Mouse (Mus musculus) macrophage (primary cell): ENCODE measurements around the gene Msi2. TPM values are rescaled to one million over a fixed set of nuclear protein-coding genes. Genes with fewer than 3 reads are reported as not detected.
A peak's percentile ranks its signal among the peaks of the same experiment; 100 is the strongest.

Experiments used
- H3K27ac ChIP-seq: fragments of 350-480 bp; formaldehyde crosslinking; 2 replicates; pipeline ENCODE4 v1.9.0; 2021
- H3K36me3 ChIP-seq: fragments of 350-480 bp; formaldehyde crosslinking; 2 replicates; pipeline ENCODE4 v1.9.0; 2021; ENCODE audit errors: inconsistent target
- H3K4me3 ChIP-seq: fragments of 350-480 bp; formaldehyde crosslinking; 2 replicates; pipeline ENCODE4 v1.9.0; 2021; ENCODE audit errors: inconsistent target
- H3K79me2 ChIP-seq: fragments of 350-480 bp; formaldehyde crosslinking; 2 replicates; pipeline ENCODE4 v1.9.0; 2021; ENCODE audit errors: inconsistent target
- WGBS: methylation state at CpG from one replicate; pipeline ENCODE4 v1.1.7; 2026; ENCODE audit warnings: inconsistent platforms; ENCODE audit not compliant: missing documents; 5-methylcytosine and 5-hydroxymethylcytosine counted together
- polyA plus RNA-seq: library from polyadenylated mRNA; stranded (reverse); fragments of 250-400 nt; gene quantifications from 3 replicates; pipeline ENCODE4 v1.2.4, GENCODE M21; 2018; ENCODE audit warnings: inconsistent platforms

Msi2 gene
- polyA plus RNA-seq, 1 experiment from 2014 or later, result 5.2 TPM

DNA sequence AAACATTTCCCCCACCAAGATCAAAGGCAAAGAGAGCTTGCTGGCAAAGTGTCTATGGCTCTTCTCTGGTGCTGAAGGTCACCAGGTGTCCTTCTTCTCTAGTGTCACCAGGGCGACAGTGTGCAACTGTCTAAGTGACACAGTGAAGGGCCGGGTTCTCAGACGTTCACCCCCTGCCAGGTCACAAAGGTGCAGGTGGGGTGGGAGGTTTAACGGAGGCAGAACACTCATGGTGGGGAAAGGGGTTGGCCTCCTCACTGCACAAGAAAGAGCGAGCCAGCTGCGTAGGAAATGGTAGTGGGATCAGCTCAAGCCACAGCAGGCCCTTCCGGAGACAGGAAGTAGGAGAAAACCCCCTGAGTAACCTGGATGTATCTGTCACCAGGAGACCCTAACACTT lies 91.0 kb downstream of the Msi2 start:
- no peaks in the 10 kb centered on the region for H3K79me2 ChIP-seq
- H3K4me3 ChIP-seq, result no peak overlapping the region
- 48% methylated on average over 7 of the region's 7 CpGs for WGBS
- H3K27ac ChIP-seq, result no peak overlapping the region
- no peaks in the 10 kb centered on the region for H3K36me3 ChIP-seq

DNA sequence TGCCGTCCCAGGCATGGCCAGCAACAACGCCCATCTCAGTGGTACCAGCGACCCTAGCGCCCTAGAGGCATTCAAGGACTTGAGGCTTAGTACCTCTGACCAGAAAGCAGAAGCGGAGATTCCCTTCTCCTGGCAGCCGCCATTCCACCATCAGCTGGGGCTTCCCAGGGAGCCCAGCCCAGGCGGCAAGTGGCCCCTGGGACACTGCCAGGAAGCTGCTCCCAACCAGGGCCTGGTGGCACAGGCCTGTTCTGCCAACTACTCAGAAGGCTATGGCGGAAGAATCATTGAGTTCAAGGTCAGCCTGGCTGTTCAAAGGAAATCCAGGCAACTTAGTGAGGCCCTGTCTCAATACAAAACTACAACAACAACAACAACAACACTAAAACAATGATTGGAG lies 91.7 kb downstream of the Msi2 start:
- no peaks in the 10 kb centered on the region for H3K79me2 ChIP-seq
- no peak overlapping the region for H3K27ac ChIP-seq
- H3K4me3 ChIP-seq, result no peak overlapping the region
- H3K36me3 ChIP-seq, result no peaks in the 10 kb centered on the region
- WGBS, result 89% methylated on average over 8 of the region's 8 CpGs

DNA sequence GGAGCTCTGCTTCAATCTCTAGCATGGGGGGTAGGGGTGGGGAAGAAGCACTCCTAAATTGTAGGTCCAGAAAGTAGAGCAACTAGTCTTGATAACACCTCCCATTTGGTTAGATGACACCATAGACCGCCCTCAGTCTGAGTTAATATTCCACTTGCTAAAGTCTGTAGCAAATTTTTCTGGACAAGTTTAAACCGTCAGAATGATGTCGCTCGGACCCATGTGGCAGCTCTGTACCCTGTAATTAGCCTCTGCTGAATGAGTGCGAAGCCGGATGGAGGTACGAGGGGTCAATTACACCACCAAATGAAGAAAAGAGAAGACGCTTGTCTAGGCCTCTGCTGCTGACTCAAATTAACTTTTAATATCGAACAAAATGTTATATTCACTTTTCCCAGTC lies 92.3 kb downstream of the Msi2 start:
- WGBS, result 95% methylated on average over 9 of the region's 9 CpGs
- no peaks in the 10 kb centered on the region for H3K79me2 ChIP-seq
- H3K4me3 ChIP-seq, result no peak overlapping the region
- no peak overlapping the region for H3K27ac ChIP-seq
- no peaks in the 10 kb centered on the region for H3K36me3 ChIP-seq

DNA sequence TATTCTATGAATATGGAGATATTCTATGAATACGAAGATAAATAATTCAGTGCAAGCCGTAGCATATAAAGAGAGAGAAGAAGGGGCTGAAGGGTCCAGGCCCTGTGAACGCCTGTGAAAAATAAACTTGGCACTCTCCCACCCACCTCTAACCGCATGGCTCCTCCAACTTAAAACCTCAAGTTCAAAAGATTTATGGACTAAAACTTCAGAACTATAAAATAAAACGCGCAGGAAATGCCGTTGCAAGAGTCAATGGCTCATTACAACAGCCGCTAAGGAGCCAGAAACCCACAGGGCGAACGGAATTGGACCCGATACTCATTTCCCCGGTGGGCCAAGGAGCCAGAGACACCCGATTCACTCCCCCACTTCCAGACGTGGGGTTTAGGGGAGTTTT lies 93.2 kb downstream of the Msi2 start:
- Histone ChIP-seq H3K27ac (no peak overlapping the region), H3K4me3 (no peak overlapping the region), H3K79me2 (no peaks in the 10 kb centered on the region), H3K36me3 (no peaks in the 10 kb centered on the region)
- 33% methylated on average over 13 of the region's 14 CpGs for WGBS

DNA sequence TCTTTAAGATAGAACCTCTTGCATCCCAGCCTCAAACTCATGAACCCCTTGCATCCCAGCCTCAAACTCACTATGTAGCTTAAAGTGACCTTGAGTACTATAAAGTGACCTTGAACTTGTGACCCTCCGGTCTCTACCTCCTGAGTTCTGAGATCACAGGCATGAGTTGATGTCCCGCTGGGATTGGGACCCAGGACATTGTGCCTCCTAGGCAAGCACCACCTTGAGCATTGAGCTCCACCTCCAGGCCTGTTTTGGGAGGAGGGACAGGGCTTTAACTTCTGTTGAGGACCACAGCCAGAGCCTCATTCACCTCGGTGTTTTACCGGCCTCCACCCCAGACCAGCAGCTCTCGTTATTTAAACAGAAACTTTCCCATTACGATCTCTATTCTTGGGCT lies 93.7 kb downstream of the Msi2 start:
- no peak overlapping the region for H3K27ac ChIP-seq
- H3K79me2 ChIP-seq, result no peaks in the 10 kb centered on the region
- H3K4me3 ChIP-seq, result no peak overlapping the region
- 53% methylated on average over 6 of the region's 6 CpGs for WGBS
- H3K36me3 ChIP-seq, result no peaks in the 10 kb centered on the region

DNA sequence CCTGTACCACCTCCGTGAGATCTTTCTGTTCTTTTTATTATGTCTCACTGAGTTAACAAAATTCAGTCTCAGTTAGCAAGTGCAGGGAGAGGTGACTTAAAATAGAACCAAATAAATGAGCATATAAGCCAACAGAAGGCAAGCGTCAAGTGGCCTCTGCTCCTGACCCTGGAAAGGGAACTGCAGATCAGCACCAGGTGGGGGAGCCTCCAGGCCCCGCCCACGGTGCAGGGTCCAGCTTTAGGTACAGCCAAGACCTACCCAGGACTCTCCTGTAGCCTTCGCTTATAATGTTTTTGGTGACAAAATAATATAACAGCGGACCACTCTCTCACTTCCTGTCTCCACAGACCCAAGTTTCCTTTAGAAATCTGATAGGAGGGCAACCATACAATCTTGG lies 94.6 kb downstream of the Msi2 start:
- Histone ChIP-seq H3K79me2 (no peaks in the 10 kb centered on the region), H3K36me3 (no peaks in the 10 kb centered on the region), H3K4me3 (no peak overlapping the region), H3K27ac (no peak overlapping the region)
- WGBS, result 41% methylated on average over 6 of the region's 6 CpGs

DNA sequence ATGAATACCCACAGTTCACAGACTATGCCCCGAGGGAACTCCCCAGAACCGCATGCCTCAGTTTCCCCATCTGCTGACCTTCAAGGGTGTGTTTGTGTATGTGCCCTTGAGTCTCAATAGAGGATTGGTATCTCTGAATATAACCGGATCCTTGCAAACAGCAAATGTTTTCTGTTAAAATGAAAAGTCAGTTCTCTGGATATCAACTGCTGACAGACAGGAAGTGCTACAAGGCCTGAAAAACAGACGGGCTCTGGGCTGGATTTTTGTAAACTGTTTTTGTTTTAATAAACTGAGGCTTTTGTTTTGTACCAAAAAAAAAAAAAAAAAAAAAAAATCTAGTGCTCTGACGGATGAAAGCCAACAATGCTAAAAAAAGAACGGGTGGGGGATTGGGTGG lies 95.8 kb downstream of the Msi2 start:
- no peak overlapping the region for H3K4me3 ChIP-seq
- H3K79me2 ChIP-seq, result no peaks in the 10 kb centered on the region
- WGBS, result 34% methylated on average over 6 of the region's 6 CpGs
- H3K27ac ChIP-seq, result no peak overlapping the region
- H3K36me3 ChIP-seq, result no peaks in the 10 kb centered on the region

DNA sequence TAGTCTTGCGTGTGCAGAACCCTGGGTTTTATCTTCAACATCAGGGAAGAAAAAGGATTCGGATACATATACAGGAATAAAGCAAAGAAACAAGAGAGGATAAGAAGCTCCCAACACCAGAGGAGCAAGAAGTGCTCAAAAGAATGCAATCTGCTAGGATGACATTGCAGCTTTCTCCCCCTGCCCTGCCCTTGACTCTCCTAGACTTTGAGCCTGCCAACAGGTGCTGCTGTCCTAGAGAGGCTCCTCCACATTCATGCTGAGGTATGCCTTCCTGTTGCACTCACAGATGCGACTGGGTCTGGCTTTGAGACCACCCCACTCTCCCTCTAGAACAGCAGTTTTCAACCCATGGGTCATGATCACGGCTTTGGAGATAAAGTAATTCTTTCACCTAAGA lies 96.5 kb downstream of the Msi2 start:
- H3K36me3 ChIP-seq, result no peaks in the 10 kb centered on the region
- H3K27ac ChIP-seq, result no peak overlapping the region
- H3K4me3 ChIP-seq, result no peak overlapping the region
- H3K79me2 ChIP-seq, result no peaks in the 10 kb centered on the region
- WGBS, result 94% methylated on average over 4 of the region's 4 CpGs

DNA sequence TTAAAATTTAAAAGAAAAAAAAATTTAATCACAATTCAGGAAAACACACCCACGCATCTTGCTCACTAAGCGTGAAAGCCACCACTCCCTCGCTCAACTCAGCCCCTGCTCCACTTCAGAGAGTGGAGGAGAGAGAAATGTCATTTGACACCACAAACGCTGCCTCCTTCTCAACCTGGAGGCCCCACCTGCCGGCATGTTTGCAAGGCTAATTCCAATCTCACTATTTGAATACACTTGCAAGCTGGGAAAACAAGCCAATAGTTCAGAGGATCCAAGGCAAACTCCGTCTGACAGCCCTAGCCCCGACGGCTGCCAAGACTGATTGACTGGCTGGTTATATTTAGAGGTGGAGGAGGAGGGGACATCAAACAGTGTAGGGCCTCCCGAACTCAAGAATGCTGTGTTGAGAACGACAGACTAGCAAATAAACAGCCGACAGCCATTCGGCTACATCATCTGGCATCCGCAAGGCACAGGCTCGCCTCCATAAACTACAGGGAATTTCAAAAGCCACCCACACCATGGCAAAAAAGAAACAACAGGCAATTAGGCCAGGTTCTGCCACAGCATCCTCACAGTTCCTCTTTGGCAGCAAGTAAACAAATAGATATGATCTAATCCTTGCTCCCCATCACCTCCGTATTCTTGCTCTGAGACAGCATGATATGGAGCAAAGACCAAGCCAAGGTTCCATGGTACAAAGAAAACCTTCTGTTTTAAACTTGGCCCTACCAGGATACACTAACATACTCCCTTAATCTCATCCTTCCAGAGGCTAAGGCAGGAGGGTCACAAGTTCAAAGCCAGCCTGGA lies 97.9 kb downstream of the Msi2 start:
- H3K36me3 ChIP-seq, result no peaks in the 10 kb centered on the region
- no peak overlapping the region for H3K4me3 ChIP-seq
- no peaks in the 10 kb centered on the region for H3K79me2 ChIP-seq
- 65% methylated on average over 15 of the region's 15 CpGs for WGBS
- no peak overlapping the region for H3K27ac ChIP-seq

DNA sequence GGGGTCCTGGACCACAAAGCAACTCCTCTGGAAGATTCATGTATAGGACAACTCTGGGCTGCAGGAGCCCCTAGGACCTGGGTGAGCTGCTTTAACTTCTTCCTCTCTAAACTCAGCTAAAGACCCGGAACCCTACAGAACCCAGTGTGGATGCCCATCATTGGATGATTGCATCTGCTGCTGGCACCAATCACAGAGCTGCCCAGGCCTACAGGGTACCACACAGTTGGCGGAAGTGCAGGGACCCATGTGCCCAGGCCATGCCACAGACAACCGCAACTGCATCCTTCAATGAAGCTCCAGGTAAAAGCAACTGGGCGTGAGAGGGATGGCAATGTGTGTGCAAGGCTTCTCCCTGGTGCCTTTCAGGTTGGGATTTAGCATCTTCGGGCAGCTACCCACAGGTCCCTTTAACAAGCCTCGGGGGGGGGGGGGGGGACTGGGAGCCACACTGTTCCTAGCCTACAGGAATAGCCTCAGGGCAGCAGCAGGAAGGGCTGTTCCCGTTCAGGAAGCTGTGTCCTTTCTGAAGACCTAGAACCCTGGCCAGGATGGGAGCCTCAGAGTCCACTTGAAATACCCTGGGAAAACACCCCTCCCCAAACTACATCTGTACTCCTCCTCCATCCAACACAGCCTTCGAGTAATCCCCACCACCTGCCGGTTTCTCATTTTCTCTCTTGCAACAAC lies 98.7 kb downstream of the Msi2 start:
- Histone ChIP-seq H3K27ac (no peak overlapping the region), H3K79me2 (no peaks in the 10 kb centered on the region), H3K36me3 (no peaks in the 10 kb centered on the region), H3K4me3 (no peak overlapping the region)
- WGBS, result 72% methylated on average over 8 of the region's 9 CpGs

DNA sequence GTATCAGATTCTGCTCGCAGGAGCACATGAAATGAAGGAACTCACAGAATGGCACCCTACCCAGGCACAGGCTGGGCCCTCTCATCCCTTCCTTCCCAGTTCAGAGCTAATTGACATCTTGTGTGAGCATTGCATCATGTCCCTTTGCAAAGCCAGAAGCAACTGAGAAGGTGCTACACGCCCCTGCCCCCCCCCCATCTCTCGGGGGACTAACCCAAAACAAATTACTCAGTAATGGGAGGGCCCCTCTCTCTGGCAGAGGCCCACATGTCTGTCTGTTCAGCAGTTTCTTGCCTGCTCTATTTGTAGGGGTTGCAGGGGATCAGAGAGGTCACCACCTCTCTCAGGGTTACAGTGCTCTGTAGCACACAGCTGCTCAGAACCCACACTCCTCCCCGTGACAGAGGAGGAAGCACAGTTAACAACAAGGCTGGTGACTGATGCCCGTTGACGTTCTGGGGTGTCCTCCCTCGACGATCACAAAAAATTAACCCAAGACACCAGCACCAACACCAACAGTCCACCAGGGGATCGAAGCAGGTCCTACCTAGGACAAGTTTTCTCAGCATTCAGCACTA lies 99.5 kb downstream of the Msi2 start:
- Histone ChIP-seq H3K79me2 (no peaks in the 10 kb centered on the region), H3K27ac (no peak overlapping the region), H3K36me3 (no peaks in the 10 kb centered on the region), H3K4me3 (no peak overlapping the region)
- WGBS, result 25% methylated on average over 9 of the region's 9 CpGs

DNA sequence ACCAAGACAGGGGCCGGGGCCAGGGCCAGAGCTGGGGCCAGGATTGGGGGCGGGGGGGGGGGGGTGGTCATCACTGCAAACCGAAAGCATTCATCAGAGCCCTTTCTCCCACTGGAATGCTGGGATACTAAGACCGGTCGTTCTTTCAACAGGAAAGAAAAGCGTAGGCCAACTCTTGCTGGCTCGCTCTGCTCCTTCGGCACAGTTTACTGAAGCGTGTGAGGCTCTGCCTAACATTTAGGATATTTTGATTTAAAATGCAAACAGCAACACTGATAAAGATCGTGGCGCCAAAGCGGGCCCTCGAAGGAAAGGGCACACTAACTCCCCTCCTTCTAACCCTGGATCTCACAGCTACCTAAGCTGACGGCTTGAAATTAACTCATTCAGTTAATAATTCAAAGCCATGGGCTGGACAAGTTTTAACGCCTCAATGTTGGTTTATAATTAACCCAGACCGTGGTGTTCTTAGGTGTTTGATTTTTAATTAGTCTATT lies 100.3 kb downstream of the Msi2 start:
- no peak overlapping the region for H3K27ac ChIP-seq
- WGBS, result 91% methylated on average over 16 of the region's 16 CpGs

DNA sequence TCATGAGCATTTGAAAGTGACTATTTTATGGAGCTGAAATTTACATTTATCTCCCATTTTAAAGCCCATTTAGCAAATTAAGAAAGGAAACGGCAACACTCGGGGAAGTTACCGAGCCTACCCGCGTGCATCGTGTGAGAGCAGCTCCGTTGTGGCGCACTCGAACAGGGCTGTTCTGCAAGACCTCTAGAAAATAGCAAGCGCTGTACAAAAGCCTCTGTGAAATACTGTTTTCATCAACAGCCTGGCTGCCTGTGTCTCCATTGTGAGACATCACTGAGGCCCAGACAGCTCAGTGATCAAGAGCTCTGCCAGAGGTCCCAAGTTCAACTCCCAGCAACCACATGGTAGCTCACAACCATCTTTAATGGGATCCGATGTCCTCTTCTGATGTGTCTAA lies 100.9 kb downstream of the Msi2 start:
- Histone ChIP-seq H3K79me2 (no peaks in the 10 kb centered on the region), H3K27ac (no peak overlapping the region), H3K36me3 (no peaks in the 10 kb centered on the region), H3K4me3 (no peak overlapping the region)
- WGBS, result 97% methylated on average over 11 of the region's 11 CpGs

More for the DNA sequence above, 100.3 kb downstream of the Msi2 start:
- Histone ChIP-seq H3K36me3 (no peaks in the 10 kb centered on the region), H3K4me3 (no peak overlapping the region), H3K79me2 (no peaks in the 10 kb centered on the region)

DNA sequence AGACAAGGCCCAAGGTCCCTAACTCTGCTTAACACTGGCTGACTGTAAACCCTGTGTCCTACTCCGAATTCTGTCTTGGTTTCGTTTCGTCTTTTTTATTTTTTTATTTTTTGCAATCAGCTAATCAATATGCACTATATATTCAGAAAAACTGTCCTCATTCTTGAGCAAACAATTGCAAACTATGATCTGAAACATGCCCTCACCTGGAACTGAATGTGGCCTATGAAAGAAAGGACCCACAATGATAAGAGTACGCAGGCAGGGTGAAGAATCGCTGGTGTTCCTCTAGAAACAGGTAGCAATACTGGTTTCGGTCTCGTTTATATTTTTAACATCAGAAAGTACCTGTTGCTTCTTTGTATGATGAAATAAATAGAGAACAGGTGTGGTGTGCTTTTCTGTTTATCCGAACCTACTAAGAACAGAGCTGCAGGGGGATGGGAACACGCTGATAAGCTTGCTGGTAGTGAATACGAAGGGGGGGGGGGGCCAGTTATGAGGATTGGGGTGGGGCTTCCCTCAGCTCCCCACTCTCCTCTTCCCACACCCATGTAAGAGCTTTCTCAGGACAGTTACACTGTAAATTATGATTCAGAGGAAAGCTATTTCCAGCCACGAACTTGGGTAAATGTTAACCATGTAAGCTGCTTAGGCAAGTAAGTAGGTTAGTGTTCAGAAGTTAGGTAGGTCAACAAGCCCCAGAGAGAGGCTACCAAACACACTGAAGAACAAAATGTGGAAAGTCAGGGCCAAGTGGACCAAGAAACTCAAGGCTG lies 103.6 kb downstream of the Msi2 start:
- WGBS, result 28% methylated on average over 11 of the region's 11 CpGs
- Histone ChIP-seq H3K27ac (0 out of 2 replicates have a peak overlapping the region, but pooled peaks have one; percentile 19), H3K36me3 (no peaks in the 10 kb centered on the region), H3K4me3 (no peak overlapping the region), H3K79me2 (no peaks in the 10 kb centered on the region)
